Mouse (Mus musculus) lung, postnatal 14 days (tissue): Measurements from ENCODE around the gene Chd6.

Source experiments
- DNase-seq: peaks from one replicate; pipeline ENCODE4 v3.0.0; 2021

Gene Chd6

DNA sequence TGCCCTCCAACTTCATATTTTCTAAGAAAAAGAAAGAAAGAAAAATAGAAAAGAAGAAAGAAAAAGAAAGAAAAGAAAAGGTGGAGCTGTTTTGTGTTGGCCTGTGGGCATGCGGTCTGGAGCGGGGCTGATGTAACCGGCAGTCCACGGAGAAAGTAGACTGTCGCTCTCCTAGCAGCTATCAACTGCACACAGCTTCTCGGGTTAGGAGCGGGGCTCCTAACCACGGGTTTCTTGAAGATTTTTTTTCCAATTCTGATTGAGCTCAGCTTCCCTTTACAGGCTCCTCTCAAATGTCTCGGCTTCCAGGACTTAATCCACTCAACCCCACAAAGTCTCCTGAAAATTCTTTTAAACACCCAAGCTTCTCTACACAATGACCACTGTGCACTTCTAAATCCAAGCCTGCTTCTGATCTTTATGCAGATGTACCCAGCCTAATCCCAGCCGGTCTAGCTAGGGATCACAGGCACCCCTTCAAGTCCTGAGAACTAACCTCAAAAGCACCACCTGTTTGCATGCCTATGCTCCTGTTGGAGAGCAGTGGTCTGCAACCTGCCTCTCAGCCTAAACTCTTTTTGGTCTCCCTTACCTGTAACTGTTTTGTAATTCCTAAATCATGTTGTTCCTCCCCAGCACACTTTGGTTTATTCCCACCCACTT is 42.6 kb downstream of the Chd6 start:
- DNase-seq = no peak

DNA sequence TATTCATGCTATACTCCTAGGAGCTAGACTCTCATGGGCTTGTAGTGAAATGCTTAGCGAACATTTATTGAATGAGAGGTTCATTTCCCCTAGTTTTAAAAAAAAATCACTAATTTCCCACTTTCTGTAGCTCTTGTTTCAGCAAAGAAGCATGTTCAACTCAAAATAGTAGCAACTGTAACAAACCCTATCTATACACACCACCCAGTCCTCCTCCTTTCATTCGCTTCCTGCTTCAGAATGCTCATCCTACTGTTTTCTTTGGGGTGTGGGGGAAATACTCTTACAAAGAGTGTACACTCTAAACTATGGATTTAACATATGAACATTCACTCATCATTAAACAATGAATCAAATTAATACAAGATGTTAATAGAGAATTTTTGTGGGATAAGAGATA is 43.3 kb downstream of the Chd6 start:
- DNase-seq = no peak

DNA sequence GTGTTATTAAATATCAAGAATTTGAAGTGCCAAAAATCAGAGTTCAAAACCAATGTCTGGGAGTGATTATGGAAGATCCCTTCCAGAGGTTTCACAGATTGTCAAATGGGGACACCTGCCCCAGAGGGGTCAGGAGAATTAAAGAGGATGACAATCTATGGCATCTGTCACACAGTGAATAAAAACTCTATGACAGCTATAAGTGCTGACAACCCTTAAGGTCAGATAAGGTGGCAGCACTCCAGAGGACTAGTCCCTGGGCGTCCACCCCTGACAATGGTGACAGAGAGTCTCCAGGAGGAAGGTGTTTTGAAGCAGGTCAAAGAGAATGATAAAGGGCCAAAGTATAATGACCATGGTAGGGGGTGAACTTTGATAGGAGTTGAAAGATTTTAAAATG is 44.0 kb downstream of the Chd6 start:
- DNase-seq = no peak

DNA sequence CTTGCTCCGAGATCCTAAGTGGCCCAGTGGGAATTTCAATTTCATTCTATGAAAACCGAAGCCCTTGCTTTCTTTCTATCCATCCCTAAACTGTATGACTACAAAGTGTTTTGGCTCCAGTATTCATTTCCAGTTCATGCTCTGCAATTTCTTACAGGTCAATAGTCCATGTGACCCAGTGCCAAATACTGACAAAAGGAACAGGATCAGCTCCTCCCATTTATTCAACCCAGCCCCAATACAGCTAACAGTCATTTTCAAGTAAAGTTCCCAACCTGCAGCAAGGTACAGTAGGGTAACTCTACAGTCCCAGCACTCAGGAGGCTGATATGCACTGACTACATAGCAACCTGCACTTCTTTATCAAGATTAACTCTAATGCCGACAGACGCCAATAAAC is 50.0 kb downstream of the Chd6 start:
- DNase-seq = no peak

DNA sequence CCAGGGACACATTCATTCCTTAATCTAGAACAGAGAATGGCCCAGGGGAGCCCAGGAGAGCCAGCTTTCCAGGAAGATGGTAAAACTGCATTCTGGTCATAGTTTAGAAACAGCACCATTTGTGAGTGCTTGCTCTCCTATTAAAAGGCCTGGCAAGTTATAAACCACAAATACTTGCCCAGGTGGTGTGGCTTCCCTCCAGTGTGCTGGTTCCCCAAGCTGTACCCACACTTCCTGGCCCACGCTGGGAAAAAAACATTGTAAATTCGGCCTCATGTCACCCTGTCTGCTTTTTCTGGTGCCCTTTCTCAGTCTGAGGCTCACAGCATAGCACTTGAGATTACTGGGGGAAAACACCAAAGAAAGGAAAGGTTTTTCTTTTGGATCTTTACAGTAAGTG is 55.1 kb downstream of the Chd6 start:
- DNase-seq = no peak

DNA sequence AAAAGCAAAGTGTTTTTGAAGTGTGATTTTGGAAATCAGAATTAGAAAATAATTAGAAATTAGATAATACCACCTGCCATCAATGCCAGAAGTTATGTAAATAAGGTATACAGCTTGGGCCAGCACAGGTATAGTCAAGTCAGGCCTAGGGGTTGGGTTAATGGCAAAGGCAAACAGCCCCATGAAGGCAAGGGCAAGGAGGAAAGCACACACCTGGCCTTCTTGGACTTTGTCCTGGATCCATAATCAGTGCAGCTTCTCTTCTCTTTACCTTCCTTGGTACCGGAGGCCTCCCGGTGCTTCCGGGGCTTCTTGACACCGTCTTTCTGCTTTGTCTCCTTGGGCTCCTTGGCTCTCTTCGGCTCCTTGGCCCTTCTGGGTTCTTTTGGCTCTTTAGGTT is 56.7 kb downstream of the Chd6 start:
- no peak for DNase-seq

DNA sequence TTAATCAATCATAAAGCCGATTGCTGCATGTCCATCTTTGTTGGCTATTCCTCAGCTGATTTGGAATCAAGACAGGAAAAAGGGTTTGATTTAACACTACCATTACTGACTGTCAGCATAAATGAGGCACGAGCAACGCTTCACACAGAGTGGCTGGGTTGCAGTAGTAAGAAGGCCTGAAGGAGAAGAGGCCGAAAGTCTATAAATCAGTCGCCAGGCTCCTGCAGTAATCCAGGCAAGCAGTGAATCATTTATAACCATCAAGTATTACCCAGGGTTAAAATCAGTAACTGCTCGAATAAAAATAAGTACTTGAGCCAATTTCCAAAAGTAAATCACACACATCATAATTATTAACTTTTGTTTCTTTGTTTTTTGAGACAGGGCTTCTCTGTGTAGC is 59.4 kb downstream of the Chd6 start:
- DNase-seq = no peak

DNA sequence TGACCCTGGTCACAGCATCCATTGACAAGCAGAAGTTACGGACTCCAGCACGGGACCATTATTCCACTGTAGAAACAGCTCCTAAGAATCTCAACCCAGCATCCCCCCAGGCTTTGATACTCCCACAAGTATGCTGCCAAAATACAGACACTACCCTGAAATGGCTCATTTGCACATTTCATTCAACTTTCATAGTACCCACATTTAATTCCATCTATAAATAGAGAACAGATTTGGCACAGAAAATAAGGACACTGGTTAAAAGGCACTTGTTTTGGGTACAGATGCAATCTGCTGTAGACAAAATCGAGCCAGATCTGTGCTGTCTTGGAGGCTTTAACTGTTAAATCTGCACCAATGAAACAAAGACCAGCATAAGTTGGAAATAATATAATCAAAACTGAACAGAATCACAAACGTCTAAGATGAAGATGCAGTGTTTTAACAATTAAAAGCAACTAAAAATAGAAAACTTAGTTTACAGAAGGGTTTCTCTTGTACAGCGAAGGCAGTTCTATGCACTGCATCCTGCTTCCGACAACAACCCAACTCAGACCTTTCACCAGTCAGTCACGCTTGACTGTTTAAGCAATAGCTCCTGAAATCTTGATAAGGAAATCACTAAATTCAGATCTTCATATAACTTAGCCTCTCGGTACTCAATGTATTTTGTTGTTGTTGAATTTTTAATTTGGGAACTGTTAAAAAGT is 64.2 kb downstream of the Chd6 start:
- DNase-seq = no peak

DNA sequence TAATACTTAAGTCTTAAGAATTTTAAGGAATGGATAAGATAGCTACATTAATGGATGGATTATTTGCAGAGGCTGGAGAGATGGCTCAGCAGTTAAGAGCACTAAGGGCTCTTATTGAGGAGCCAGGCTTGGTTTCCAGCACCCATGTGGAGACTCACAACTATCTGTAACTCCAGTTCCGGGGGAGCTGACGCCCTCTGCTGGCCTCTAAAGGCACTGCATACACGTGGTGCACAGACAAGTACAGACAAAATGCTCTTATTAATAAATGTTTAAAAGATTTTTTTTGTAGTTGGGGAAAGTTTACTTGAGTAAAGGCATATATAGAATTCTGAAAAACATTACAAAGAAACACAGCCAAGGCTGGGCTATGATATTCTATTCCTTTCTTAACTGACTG is 66.0 kb downstream of the Chd6 start:
- DNase-seq = no peak

DNA sequence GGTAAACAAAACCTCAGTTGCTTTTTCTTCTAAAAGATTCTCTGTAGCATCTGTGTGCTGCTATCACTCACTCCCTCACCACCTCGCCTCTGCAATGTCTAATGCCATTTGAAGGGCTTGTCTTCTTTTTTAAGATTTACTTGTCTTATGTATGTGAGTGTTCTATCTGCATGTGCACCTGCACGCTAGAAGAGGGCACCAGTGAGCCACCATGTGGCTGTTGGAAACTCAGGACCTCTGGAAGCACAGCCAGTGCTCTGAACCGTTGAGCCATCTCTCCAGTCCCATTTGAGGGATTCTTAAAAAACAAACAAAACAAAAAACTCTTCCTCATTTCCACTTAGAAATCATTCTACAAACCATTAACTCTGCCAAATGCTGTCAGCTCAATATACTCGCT is 68.1 kb downstream of the Chd6 start:
- DNase-seq = no peak

DNA sequence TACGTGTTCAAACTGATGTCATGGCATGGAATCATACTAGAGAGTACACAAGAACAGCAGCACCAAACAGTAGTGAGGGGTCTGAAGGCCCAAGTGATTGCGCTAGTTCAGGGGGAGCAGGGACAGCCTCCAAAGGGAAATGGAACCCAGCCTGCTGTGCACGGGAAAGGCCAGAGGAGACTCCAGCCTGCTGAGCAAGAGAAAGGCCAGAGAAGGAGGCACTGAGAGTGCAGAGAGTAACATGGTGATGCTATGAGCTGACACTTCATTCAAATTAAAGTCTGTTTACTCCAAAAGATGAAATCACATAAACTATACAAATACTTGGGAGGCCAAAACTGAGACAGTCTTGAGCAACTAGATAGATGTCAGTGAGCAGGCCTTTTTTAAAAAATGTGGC is 71.1 kb downstream of the Chd6 start:
- peak; percentile 26 for DNase-seq

DNA sequence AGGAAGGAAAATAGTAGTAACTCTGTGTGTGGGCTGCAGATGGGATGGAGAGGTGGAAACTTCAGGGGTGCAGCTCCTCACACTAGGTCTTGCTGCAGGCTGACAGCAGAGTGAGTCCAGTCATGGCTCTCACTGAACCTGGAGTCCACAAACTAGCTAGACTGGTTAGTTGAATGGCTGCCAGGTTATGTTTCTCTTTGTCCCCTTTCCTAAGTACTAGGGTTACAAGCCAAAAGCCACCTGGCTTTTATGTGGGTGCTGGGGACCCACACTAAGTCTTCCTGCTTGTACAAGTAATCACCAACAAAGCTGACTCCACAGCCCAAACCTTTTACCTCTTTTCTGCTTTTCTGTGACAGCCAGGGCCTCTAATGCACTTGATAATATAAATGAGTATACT is 75.7 kb downstream of the Chd6 start:
- DNase-seq = no peak

DNA sequence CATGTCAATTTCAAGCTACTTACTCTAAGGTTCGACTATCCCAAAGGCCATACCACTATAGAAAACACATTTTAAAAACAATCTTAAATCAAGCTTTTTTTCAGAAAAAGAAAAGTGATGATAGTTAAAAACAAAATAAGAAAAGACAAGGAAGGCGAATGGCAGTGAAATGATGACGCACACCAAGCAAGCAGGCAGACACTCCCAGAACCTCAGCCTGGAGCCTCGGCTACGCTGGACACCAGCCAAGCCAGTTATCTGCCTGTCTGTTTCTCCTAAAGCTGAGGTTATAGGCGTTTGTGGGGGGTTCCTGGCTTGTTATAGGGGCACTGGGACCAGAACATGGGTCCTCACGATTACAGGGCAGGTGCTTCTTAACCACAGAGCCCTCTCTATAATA is 76.5 kb downstream of the Chd6 start:
- no peak for DNase-seq

DNA sequence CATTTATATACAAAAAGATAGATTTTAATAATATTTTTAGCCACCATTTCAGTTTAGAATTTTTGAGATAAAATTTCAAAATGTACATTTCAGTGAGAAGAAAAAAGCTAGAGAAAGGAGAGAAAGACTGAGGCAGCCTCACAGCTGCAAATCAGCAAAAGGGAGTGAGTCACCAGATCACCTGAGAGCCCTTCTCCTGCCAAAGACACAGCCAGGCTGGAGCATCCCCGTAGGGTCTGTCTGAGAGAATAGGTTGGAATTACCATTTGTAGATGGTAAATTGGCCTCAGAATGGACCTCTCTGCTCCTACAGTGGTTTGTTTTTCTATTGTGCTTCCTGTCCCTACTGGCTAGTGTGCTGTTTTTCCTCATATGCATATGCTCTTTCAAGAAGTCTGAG is 84.3 kb downstream of the Chd6 start:
- no peak for DNase-seq

DNA sequence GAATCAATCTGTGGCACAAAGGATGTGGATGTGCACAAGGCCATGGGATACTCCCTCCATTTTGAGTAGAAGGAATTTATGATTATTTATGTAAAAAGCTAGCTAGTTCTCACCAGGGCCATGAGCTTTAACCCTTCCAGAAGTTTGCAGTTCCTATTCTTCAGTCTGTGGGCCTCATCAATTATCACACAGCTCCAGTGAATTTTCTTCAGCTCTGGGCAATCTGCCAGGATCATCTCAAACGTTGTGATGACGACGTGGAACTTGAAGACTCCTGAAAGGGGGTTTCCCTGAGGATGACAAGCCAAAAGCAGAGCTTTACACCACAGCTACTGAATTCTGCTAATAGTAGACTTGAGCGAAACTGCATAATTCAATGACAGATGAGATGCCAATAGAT is 91.0 kb downstream of the Chd6 start:
- no peak for DNase-seq

DNA sequence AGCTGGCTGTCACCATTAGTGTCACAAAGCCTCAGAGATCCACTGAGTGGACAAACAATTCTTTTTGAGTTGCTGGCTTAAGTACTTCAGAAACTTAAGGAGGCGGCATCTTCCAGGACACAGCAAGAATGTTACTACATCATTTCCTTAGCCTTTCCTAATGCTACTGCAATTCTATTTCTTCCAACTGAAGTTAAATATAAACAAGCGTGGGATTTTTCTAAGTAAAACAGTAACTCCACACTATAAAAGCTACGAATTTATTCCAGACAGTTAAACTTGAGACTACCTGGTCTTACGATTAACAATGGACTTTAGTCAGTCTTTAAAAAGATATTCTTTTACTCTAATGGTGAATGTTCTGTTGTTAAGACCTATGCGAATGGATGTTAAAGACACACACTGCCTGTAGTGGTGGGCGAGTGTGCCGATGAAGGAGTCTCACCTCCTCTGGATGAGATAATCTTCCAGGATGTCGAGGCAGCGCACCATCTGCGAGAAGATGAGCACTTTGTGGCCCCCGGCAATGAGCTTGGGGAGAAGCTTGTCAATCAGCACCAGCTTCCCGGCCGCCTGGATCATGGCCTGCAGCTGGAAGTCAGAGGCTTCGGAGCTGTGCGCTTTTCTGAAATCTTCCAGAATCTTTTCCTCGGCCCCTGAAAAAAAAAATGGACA is 96.2 kb downstream of the Chd6 start:
- no peak for DNase-seq

DNA sequence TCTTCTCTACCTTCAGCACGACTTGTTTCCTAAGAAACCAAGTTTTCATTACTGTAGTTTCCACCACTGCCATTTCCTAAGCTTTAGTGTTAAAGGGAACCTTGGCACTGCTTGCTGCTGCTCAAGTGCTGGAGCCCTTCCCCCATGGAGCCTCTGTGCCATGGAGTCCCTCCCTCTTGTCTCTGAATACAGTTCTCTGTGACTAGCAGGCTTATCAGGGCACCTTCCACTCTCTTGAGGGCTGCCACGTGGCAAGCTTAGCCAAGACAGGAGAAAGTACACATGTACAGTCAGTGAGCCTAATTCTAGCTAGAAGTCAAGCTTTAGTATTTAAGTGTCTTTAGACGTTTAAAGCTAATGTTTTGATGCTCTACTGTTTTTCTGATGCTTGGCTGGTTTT is 104.5 kb downstream of the Chd6 start:
- peak; percentile 19 for DNase-seq

DNA sequence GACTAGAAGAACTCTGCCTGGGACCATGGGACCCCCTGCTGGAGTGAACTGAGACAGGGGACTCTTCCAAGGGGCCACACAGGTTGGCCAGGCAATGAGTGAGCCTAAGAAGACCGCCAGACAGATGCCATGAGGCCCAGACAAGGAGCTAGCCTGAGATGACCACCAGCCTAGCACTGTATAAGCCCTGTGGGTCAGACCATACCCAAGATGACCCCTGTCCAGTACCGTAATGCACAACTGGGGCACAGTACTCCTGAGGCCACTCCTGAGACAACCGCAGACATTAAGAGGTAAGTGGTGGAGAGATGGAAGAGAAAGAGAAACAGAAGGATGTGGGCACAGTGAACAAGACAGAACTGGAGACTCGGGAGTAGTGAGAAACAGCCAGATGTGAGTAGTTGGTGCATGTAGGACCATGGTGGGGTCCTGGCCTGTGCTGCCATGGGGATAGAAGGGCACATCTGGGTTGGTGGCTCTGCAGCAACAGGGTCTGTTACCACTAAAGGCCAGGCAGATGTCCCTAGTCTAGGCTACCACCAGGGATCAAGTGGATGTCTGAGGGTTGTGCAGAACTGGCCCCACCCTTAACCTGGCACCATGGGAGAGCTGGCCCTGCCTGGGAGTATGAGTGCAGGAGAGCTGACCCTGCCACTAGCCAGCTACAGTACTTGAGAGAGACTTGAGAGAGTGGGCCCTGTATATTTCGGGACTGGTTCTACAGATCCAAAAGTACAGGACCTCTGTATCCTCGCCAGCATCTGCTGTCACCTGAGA is 111.7 kb downstream of the Chd6 start:
- no peak for DNase-seq

DNA sequence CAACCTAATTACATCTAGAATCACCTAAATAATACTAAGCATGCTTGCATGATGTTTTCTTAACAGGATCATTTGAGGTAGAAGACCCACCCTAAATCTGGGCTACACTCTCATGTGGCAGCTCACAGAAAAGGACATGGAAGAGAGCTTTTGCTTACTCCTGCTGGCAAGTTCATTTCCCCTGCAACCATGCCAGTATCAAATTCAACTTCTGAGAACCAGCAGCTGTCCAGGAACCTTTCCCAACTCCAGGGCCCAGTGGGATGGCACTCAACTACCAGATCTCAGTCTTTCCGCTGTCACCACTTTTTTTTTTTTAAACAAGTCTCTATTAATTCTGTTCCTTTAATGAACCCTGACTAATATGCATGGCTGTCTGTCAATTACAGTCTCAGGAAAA is 114.7 kb downstream of the Chd6 start:
- DNase-seq = no peak

DNA sequence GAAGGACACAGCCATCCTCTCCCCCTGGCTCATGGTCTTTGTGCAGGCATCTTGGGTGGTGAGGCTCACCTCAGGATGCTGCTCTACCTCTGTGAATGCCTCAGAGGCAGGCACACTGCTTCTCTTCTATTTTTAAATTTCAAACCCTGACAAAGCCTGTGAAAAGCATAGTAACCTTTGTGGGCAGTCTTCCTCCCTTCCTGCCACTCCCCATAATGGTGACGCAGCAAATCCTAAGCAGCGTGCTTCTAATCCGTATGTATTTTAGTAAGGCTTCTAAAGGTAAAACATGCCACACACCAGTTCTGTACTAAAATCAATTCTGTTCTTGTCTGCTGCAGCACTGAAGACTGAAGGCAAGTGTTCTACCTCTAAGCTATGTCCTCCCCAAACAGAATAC is 116.4 kb downstream of the Chd6 start:
- DNase-seq = no peak

DNA sequence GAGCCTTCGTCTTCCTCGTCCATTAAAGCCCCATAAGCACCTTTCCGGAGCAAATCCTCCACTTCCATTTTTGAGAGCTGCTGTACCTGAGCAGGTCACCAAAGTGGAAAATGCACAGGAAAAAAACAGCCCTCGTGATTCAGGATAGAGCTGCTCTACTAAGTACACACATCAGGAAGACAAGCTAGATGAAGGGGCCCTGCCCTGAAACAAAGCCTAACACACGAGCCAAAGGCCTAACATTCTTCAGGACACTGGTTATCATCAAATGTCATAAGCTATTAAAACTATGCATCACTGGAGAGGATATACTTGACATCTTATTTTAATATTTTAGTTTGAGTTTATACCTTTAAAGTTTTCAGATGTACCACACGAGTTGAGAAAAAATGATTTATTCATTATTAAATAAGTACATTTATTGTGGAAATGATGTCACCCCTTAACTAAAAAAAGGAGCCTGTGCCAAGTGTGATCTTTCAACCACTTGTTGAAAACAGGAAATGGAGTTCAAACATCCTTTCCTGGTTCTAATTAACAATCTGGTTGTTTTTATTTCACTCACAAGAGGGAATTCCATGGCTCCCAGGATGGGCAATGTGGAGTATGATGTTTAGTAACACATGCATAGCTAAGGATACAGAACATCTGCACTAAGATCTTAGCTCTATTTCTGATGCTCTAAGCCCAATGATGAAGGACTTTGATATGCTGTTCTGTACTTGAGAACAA is 118.4 kb downstream of the Chd6 start:
- DNase-seq = no peak

DNA sequence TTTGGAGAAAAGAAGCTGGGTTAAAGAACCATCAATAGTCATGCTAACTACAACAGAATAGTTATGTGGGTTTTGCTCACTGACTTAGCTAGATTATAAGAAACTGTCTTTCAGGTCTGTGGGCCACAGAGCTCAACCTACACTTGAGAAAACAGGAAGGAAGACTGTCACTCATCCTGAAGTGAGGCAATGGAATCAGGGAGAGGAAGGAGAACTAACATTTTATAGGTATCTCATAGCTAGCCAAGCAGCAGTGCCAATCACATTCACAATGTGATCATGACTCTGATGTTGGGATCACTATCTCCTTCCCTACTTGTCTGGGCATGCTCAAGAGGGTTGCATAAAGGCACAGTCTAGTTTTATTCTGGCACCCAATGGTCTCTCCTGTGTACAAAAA is 121.4 kb downstream of the Chd6 start:
- no peak for DNase-seq

DNA sequence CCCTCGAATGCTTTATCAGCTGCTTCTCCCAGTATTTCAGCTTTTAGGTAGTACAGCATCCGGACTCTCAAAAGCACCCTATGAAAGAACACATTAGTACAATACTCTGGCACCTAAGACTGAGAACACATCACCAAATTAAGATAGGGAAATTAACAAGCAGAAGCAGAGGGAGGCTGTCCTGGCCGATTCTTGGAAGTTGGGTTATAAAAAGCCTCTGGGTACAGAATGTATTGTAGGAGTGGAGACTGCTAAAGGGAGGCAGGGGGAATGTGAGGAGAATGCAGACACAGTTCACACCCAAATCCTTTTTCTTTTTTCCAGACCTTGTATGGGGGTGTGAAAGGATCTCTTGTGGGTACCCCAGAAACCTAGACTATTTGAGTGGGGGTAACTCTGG is 126.2 kb downstream of the Chd6 start:
- DNase-seq = no peak
